Mouse (Mus musculus) intestine, postnatal 0 days (tissue): Measurements from ENCODE around the gene Gm3880. TPM values are rescaled to one million over a fixed set of nuclear protein-coding genes. Genes with fewer than 3 reads are reported as not detected.

ENCODE experiments used
- ATAC-seq: fragments of 200-750 bp; cut with Nextera tagmentation; 2 replicates; pipeline ENCODE4 v1.8.0; 2017; ENCODE audit warnings: mild to moderate bottlenecking, moderate TSS enrichment, moderate library complexity
- H3K27ac ChIP-seq: fragments of 300-500 bp; sonication (generic); 2 replicates; pipeline ENCODE4 v1.5.1; 2014; ENCODE audit warnings: mild to moderate bottlenecking, low read depth, low read length, moderate library complexity
- H3K27me3 ChIP-seq: fragments of 300-500 bp; sonication (generic); replicated peaks from 2 replicates; pipeline ENCODE4 v1.6.1; 2014; ENCODE audit warnings: low read length, mixed read lengths; ENCODE audit not compliant: control insufficient read depth, insufficient read depth
- H3K36me3 ChIP-seq: fragments of 300-500 bp; sonication (generic); 2 replicates; pipeline ENCODE4 v1.6.1; 2014; ENCODE audit warnings: mild to moderate bottlenecking, moderate library complexity; ENCODE audit not compliant: control insufficient read depth, insufficient read depth
- H3K4me1 ChIP-seq: fragments of 300-500 bp; sonication (generic); replicated peaks from 2 replicates; pipeline ENCODE4 v1.6.1; 2014; ENCODE audit warnings: antibody characterized with exemption, low read length, mixed read lengths; ENCODE audit not compliant: control insufficient read depth, insufficient read depth
- H3K4me2 ChIP-seq: fragments of 300-500 bp; sonication (generic); replicated peaks from 2 replicates; pipeline ENCODE4 v1.6.1; 2014; ENCODE audit warnings: low read depth, mild to moderate bottlenecking, moderate library complexity
- H3K4me3 ChIP-seq: fragments of 300-500 bp; sonication (generic); 2 replicates; pipeline ENCODE4 v1.5.1; 2014; ENCODE audit warnings: low read depth, low read length
- H3K9ac ChIP-seq: fragments of 300-500 bp; sonication (generic); 2 replicates; pipeline ENCODE4 v1.6.1; 2014; ENCODE audit warnings: mild to moderate bottlenecking, low read depth, low read length
- H3K9me3 ChIP-seq: fragments of 300-500 bp; sonication (generic); 2 replicates; pipeline ENCODE4 v1.6.1; 2016; ENCODE audit warnings: mixed run types; ENCODE audit not compliant: control insufficient read depth
- CTCF ChIP-seq: sonication (generic); IDR thresholded peaks from 2 replicates; pipeline ENCODE4 v1.5.1; 2016; ENCODE audit warnings: low read depth, mild to moderate bottlenecking, control low read depth, antibody characterized with exemption, moderate library complexity
- WGBS: fragments of 180-500 bp; shearing (Covaris S2); extraction: QIAGEN DNeasy Blood & Tissue Kit; methylation state at CpG from one replicate; pipeline ENCODE4 v1.1.7; 2014; 5-methylcytosine and 5-hydroxymethylcytosine counted together
- polyA plus RNA-seq: library from polyadenylated mRNA; unstranded; fragments of >200 nt; fragmentation: Nextera tagmentation; extraction: Ambion mirVana; gene quantifications from 2 replicates; pipeline ENCODE4 v1.2.1, GENCODE M21; 2015

Gene Gm3880
- polyA plus RNA-seq, 1 experiment from 2014 or later: not detected

DNA sequence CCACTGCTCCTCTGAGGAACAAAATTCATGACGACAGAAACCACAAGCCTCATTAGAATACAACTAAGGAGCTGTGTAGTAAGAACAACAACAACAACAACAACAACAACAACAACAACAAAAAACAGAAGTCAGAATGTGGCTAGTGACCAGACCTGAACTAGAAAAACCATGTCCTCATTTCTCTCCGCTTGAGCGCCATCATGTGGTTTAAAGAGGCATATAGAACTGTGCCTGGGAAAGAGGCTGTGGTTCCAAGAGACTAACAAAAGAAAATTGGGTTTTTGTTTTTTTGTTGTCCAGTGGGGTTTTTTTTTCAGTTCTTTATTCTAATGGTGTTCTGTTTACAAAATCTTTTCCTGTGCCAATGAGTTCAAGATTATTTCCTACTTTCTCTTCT is 26.1 kb downstream of the Gm3880 start:
- H3K9ac ChIP-seq: no peak overlapping the region
- H3K9me3 ChIP-seq: no peaks in the 10 kb centered on the region
- H3K27me3 ChIP-seq: no peaks in the 10 kb centered on the region
- H3K4me1 ChIP-seq: no peaks in the 10 kb centered on the region
- no peak overlapping the region for H3K27ac ChIP-seq
- no peaks in the 10 kb centered on the region for H3K36me3 ChIP-seq
- H3K4me3 ChIP-seq: no peak overlapping the region
- no peak overlapping the region for H3K4me2 ChIP-seq
- TF ChIP-seq CTCF: peak; percentile 58
- WGBS: 28% methylated on average over 3 of the region's 3 CpGs
- no peak for ATAC-seq

- no peak overlapping the region for H3K4me3 ChIP-seq
- no peak overlapping the region for H3K9ac ChIP-seq
- H3K9me3 ChIP-seq: no peaks in the 10 kb centered on the region
- H3K4me1 ChIP-seq: no peaks in the 10 kb centered on the region
- no peaks in the 10 kb centered on the region for H3K36me3 ChIP-seq
- WGBS: 91% methylated on average over 1 of the region's 1 CpGs
- H3K27ac ChIP-seq: no peak overlapping the region
- ATAC-seq: no peak
- no peak overlapping the region for H3K4me2 ChIP-seq
- H3K27me3 ChIP-seq: no peaks in the 10 kb centered on the region; the same call in 1 of the 2 replicates
- TF ChIP-seq CTCF: no peak
Observed at GRCm38 (mm10) chrX:102645691-102646090, 41.1 kb downstream of the Gm3880 start.

DNA sequence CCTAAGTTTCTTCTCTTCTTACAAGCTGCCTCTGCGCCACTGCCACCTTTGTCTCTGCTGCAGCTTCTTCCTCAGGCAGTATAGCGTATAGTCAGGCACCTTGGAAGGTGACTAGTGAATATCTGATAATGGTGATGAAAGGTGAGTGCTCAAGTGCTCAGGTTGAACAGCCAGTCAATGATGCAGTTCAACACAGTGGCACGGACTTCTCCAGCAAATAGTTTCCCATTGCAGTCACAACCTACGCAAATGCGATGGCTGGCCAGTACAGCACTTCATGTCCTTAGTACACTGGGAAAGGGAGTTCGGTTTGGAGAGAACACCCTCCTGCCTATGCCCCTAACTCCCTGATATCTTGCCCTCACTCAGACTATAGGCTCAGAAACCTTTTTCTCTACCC is 41.6 kb downstream of the Gm3880 start:
- Histone ChIP-seq H3K36me3 (no peaks in the 10 kb centered on the region), H3K9me3 (no peaks in the 10 kb centered on the region), H3K9ac (no peak overlapping the region), H3K27ac (no peak overlapping the region), H3K4me2 (peak overlapping the region; percentile 67), H3K4me1 (no peaks in the 10 kb centered on the region), H3K4me3 (peak overlapping the region; percentile 58; the same call in 1 of the 2 replicates), H3K27me3 (no peaks in the 10 kb centered on the region; the same call in 1 of the 2 replicates)
- 51% methylated on average over 6 of the region's 6 CpGs for WGBS
- no peak for TF ChIP-seq CTCF
- no peak for ATAC-seq

- Histone ChIP-seq H3K4me3 (peak overlapping the region; percentile 58), H3K9ac (peak overlapping the region; percentile 46; the same call in 1 of the 2 replicates), H3K4me2 (peak overlapping the region; percentile 67), H3K27me3 (no peaks in the 10 kb centered on the region; the same call in 1 of the 2 replicates), H3K27ac (no peak overlapping the region), H3K36me3 (no peaks in the 10 kb centered on the region), H3K9me3 (no peaks in the 10 kb centered on the region), H3K4me1 (no peaks in the 10 kb centered on the region)
- ATAC-seq: no peak
- no peak for TF ChIP-seq CTCF
- 24% methylated on average over 8 of the region's 8 CpGs for WGBS
Observed at GRCm38 (mm10) chrX:102644573-102644951, 42.2 kb downstream of the Gm3880 start.

- ATAC-seq: peak; percentile 90
- Histone ChIP-seq H3K4me2 (peak within 1 kb of the TSS; percentile 67), H3K27me3 (no peaks in the 10 kb centered on the region; the same call in 1 of the 2 replicates), H3K4me1 (no peaks in the 10 kb centered on the region), H3K9me3 (no peaks in the 10 kb centered on the region), H3K27ac (no peak within 1 kb of the TSS), H3K9ac (peak within 1 kb of the TSS; percentile 46), H3K36me3 (no peaks in the 10 kb centered on the region), H3K4me3 (peak within 1 kb of the TSS; percentile 58)
- peak; percentile 28 for TF ChIP-seq CTCF
- WGBS: 18% methylated on average over 57 of the region's 60 CpGs
Observed at GRCm38 (mm10) chrX:102643823-102644572, 42.8 kb downstream of the Gm3880 start, which contains the start of gene Phka1. TSS of gene Phka1 (minus strand) at chrX:102644246.

Other genes with a start within 250 kb of the Gm3880 start
- gene Hdac8, start 181.6 kb downstream of the Gm3880 start, polyA plus RNA-seq: 5.5 and 6.9 TPM in 2 replicates
- gene Phka1, start 42.7 kb downstream of the Gm3880 start, polyA plus RNA-seq: 1.7 and 1.8 TPM in 2 replicates
- not detected in 2 replicates for gene Gm9112, start 20.7 kb upstream of the Gm3880 start, polyA plus RNA-seq
- gene Dmrtc1b, start 20.9 kb upstream of the Gm3880 start, polyA plus RNA-seq: not detected in 2 replicates
- not detected in 2 replicates for gene Dmrtc1c1, start 116.0 kb upstream of the Gm3880 start, polyA plus RNA-seq
- gene Dmrtc1c2, start 167.6 kb upstream of the Gm3880 start, polyA plus RNA-seq: not detected in 2 replicates
- not detected in 2 replicates for gene 1700031F05Rik, start 181.0 kb upstream of the Gm3880 start, polyA plus RNA-seq
- 0.34 and 0.69 TPM in 2 replicates for gene Dmrtc1a, start 221.7 kb upstream of the Gm3880 start, polyA plus RNA-seq
- gene 1700011M02Rik, start 221.9 kb upstream of the Gm3880 start, polyA plus RNA-seq: not detected in 2 replicates
- not detected in 2 replicates for gene 1700018G05Rik, start 241.4 kb upstream of the Gm3880 start, polyA plus RNA-seq